Mouse (Mus musculus): ENCODE measurements around the gene Coa4.

Coa4 gene

GRCm38 (mm10) chr7:100502374-100502922 lies 34.4 kb upstream of the Coa4 start:
- in situ Hi-C loops (cut with MboI; ENCODE audit: unreplicated experiment in 2 of 2) = no loop called here

GRCm38 (mm10) chr7:100503076-100503475 lies 33.8 kb upstream of the Coa4 start:
- in situ Hi-C loops (cut with MboI; ENCODE audit: unreplicated experiment in 2 of 2) = no loop called here

- in situ Hi-C loops (cut with MboI; ENCODE audit: unreplicated experiment in 2 of 2) = no loop called here
Observed at GRCm38 (mm10) chr7:100504740-100505487, 32.0 kb upstream of the Coa4 start.

- in situ Hi-C loops (cut with MboI; ENCODE audit: unreplicated experiment in 2 of 2) = no loop called here
Observed at GRCm38 (mm10) chr7:100506494-100506893, 30.4 kb upstream of the Coa4 start.

- in situ Hi-C loops (cut with MboI; ENCODE audit: unreplicated experiment in 2 of 2) = no loop called here
Observed at GRCm38 (mm10) chr7:100508670-100509069, 28.2 kb upstream of the Coa4 start.

GRCm38 (mm10) chr7:100511602-100512001 lies 25.3 kb upstream of the Coa4 start:
- in situ Hi-C loops (cut with MboI; ENCODE audit: unreplicated experiment in 2 of 2) = no loop called here

GRCm38 (mm10) chr7:100514573-100514972 lies 22.3 kb upstream of the Coa4 start, which contains the start of gene Dnajb13:
Gene Dnajb13 (minus strand): TSS chr7:100514960.
- in situ Hi-C loops (cut with MboI; ENCODE audit: unreplicated experiment in 2 of 2) = no loop called here

- in situ Hi-C loops (cut with MboI; ENCODE audit: unreplicated experiment in 2 of 2) = loop anchor here (5.0 to 10.0 kb wide), 4 partner anchors 142 to 365 kb away; partner anchors contain the start of gene Plekhb1 (in 2 of the 2)
Observed at GRCm38 (mm10) chr7:100520204-100520603, 16.7 kb upstream of the Coa4 start.

- in situ Hi-C loops (cut with MboI; ENCODE audit: unreplicated experiment in 2 of 2) = loop anchor here (5.0 to 10.0 kb wide), 4 partner anchors 142 to 364 kb away; partner anchors contain the start of gene Plekhb1 (in 2 of the 2)
Observed at GRCm38 (mm10) chr7:100520663-100521285, 16.1 kb upstream of the Coa4 start.

GRCm38 (mm10) chr7:100522222-100522621 lies 14.6 kb upstream of the Coa4 start:
- in situ Hi-C loops (cut with MboI; ENCODE audit: unreplicated experiment in 2 of 2) = loop anchor here (5.0 to 10.0 kb wide), 4 partner anchors 140 to 363 kb away; partner anchors contain the start of gene Plekhb1 (in 2 of the 2)

- in situ Hi-C loops (cut with MboI; ENCODE audit: unreplicated experiment in 2 of 2) = loop anchor here (5.0 to 10.0 kb wide), 5 partner anchors 113 to 360 kb away; partner anchors contain the start of gene Plekhb1 (in 2 of the 2)
Observed at GRCm38 (mm10) chr7:100524669-100525068, 12.2 kb upstream of the Coa4 start.

GRCm38 (mm10) chr7:100530766-100531165 lies 6.1 kb upstream of the Coa4 start:
- in situ Hi-C loops (cut with MboI; ENCODE audit: unreplicated experiment in 2 of 2) = no loop called here

- in situ Hi-C loops (cut with MboI; ENCODE audit: unreplicated experiment in 2 of 2) = no loop called here
Observed at GRCm38 (mm10) chr7:100533503-100533902, 3.4 kb upstream of the Coa4 start.

- in situ Hi-C loops (cut with MboI; ENCODE audit: unreplicated experiment in 2 of 2) = no loop called here
Observed at GRCm38 (mm10) chr7:100534216-100534615, 2.7 kb upstream of the Coa4 start.

GRCm38 (mm10) chr7:100535831-100536230 lies 1.0 kb upstream of the Coa4 start:
- in situ Hi-C loops (cut with MboI; ENCODE audit: unreplicated experiment in 2 of 2) = loop anchor here in 1 of 2 experiments (5.0 kb wide), 1 partner anchor 46 kb away; no protein-coding TSS in a partner anchor

GRCm38 (mm10) chr7:100537519-100537902 lies 640 bp downstream of the Coa4 start:
- in situ Hi-C loops (cut with MboI; ENCODE audit: unreplicated experiment in 2 of 2) = loop anchor here in 1 of 2 experiments (5.0 kb wide), 1 partner anchor 45 kb away; no protein-coding TSS in a partner anchor

GRCm38 (mm10) chr7:100539516-100539915 lies 2.6 kb downstream of the Coa4 start:
- in situ Hi-C loops (cut with MboI; ENCODE audit: unreplicated experiment in 2 of 2) = loop anchor here in 1 of 2 experiments (5.0 kb wide), 1 partner anchor 43 kb away; no protein-coding TSS in a partner anchor

GRCm38 (mm10) chr7:100544437-100544836 lies 7.6 kb downstream of the Coa4 start:
- in situ Hi-C loops (cut with MboI; ENCODE audit: unreplicated experiment in 2 of 2) = no loop called here

GRCm38 (mm10) chr7:100547631-100548030 lies 10.8 kb downstream of the Coa4 start:
- in situ Hi-C loops (cut with MboI; ENCODE audit: unreplicated experiment in 2 of 2) = no loop called here

- in situ Hi-C loops (cut with MboI; ENCODE audit: unreplicated experiment in 2 of 2) = no loop called here
Observed at GRCm38 (mm10) chr7:100549796-100550195, 12.9 kb downstream of the Coa4 start.
